Mouse (Mus musculus) R1 (cell line): ENCODE measurements at regions not wholly inside any gene's neighbourhood (a gene's known extent, or its start where the extent isn't known, plus 50 kb on each side); places are given as distances from the start of the nearest gene placed in this dataset.
A peak's percentile ranks its signal among the peaks of the same experiment; 100 is the strongest.

Experiments
- DNase-seq: peaks from one replicate; pipeline ENCODE4 v3.0.0-alpha.2; 2018; ENCODE audit warnings: low read depth, low spot score

DNA sequence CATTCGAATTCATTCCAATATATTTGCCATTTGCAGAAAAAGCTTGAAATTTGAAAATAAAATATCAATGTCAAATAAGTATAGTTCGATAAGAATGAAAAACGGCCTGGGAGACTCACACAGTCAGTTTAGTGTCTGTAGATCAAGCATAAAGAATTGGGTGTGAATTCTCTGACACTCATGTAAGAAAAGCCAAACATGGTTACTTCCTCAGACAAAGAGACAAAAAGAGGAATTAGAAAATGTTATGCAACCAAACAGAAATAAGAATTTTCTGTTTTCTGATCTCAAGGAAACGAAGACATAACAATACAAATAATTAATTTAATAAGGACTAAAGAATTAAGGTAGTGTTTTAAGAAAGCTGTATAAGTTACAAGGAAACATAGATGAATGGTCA, 113.7 kb upstream of the Egfr start:
- DNase-seq, result no peak

DNA sequence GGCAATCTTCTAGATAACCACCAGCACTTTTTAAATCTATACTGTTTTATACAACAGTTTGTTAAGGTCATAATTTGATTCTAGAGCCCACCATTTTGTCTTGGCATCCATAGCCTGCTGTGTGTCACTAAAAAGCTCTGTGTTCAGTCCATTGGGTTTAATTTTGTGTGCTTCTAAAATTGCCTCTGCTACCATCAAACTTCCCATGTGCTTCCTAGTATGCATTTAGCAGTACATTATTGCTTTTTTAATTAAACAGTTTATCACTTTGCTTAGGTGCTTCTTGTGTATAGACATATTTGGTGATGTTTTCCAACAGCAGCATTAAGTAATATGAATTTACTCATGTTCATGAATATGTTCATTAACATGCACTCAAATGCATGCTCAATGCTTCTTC, 102.4 kb upstream of the Egfr start:
- DNase-seq, result no peak

DNA sequence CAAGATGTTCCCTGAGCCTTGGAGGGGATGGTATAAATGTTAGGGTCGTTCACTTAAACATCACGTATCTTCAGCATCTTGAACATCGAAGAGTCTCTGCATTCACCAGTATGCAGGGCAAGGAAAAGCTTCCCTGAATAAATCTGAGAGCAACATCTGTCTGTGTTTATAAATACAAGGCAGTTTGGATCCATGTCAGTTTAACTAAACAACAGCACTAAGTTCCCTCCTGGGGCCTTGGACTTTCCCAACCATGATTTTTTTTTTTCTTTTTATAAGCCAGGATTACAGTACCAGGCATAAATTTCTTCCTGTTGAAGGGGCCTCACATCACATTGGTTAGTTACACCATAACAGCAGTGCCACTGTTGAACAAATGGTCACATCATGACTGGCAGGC, 88.2 kb upstream of the Egfr start:
- no peak for DNase-seq

DNA sequence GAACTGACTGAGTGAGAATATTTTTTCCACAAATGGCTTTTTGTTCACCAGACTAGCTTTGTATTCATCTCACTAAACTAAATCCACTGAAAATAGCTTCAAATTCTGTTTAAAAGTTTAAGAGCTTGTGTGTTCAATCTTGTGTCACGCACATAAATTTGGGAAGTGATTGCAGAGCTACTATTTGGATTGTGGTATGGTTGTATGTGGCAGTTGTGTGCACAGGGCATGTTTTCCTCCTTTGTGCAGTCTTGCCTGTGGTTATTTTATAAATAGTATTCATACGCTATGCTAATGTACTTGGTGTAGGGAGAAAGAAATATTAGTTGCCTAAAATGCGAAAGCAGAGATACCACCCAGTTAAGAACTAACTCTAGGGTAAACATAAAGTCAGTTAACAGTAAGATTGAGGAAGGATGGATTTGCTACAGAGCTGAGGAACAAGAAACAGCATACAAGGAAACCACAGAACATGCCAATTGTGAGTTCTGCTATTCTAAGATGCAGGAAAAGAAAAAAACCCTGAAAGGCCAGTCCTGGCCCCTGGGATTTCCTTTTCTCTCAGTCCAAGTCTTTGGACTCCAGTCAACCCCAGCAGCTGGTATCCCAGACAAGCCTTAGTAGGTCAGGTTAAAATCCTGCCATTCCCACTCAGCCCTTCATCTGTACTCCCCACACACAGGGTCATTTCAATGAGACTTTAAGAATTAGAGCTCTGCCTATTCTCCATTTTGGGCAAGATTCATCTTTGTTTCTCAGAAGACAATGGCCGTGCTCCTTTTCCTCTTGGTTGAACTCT, 82.4 kb upstream of the Egfr start:
- DNase-seq, result no peak

DNA sequence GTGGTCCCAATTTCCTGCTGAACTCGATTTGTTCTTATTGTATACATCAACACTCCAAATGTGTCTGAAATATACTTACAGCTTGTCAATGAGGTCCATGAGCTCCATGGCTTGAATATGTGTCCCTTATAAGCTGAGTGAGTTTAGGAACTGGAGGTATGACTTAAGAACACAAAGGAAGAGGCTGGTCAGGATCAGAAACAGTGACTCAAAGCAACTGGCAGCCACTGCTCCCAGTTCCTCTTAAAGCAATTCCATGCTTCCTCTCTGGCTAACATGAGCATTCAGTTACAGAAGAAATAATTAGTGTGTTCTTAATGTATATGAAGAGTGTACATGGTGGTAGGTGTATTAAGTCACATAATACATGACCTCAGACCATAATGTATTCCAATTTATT, 81.7 kb upstream of the Egfr start:
- no peak for DNase-seq

DNA sequence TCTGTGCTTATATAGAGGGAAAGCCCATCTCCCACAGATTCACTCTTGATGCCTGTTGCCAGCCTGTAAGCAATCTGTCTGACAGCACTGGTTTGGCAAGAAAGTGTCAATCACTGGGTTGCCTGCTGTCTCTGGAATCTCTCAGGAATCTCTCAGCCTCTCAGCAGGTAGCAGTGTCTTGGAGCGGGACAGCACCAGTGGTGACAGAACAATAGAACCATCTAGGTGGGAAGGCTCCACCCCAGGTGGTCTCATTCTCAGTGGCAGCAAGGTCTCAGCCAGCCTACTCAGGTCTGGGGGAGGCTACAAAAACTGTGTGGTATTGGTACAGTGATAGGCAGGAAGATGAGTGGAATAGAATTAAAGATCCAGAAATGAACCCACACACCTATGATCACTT, 76.1 kb upstream of the Egfr start:
- peak; percentile 90 for DNase-seq

DNA sequence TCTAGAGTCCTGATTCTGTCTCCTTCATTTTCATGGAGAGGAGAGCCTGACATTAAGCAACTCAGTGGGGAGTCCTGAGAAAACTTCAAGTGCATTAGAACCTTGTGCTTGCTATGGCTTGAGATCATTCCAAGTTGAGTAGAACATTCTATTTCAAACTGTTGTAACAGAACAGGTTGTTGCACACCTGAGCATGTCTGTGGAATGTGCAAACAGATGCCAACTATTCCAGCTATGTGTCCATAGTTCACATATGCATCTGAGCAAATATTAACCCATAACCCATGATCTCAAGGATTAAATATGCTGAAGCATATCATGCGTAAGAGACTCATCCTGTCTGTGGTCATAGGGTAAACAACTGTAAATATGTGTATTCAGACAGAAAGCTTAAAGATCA, 68.5 kb upstream of the Egfr start:
- no peak for DNase-seq

DNA sequence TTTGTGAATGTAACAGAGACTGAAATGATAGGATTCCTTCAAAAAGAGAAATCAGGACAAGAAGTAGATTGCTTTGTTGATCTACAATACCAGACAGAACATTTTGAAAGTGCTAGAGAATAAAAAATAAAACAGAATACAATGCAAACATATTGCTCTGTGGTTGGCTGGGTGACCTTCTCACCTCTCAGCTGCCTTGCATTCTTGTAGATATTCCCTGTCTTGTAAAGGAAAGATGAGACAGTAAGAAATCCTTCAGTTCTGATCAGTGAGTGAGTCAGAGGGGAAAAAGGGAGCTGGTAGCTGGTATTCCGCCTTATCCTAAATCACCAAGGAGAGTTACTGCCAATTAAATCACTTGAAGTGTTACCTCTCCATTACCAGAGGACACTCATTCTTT, 56.4 kb upstream of the Egfr start:
- DNase-seq, result no peak

DNA sequence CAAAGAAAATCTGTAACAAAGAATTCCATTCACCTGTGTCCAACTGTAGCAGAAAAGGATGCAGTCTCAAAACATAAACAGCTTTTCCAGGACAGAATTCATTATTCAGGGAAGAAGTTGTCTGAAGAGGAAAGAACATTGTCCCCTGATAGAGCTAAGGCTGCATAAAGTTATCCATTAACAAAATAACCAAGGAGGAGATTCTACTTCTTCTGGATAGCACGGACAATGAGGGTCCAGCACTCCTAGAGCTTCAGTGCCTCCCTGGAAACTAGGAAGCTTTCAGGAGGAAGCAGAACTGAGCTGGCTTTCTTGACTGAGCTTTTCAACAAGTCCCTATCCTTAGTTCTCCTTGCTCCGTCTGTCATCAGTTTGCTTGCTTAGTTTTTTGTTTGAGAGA, 55.2 kb upstream of the Egfr start:
- no peak for DNase-seq

DNA sequence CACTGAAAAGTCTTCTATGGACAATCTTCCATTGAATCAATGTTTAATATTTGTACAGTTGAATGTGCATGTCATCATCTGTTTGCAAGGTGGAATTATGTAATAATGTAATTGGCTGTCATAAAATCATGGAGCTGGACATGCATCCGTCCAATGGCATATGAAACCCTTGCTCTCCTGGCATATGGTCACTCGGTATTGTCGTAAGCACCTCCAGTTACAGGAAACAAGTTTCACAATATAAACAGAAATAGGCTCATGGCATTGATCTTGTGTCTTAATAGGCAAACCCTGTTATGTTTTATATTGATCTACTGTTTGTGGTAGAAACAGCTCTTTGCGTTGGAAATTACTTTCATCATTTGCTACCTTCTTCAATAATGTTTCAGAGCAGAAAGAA, 50.2 kb upstream of the Egfr start:
- DNase-seq, result no peak
